Mouse (Mus musculus): Measurements from ENCODE around the gene Samd13.

Samd13 gene

DNA sequence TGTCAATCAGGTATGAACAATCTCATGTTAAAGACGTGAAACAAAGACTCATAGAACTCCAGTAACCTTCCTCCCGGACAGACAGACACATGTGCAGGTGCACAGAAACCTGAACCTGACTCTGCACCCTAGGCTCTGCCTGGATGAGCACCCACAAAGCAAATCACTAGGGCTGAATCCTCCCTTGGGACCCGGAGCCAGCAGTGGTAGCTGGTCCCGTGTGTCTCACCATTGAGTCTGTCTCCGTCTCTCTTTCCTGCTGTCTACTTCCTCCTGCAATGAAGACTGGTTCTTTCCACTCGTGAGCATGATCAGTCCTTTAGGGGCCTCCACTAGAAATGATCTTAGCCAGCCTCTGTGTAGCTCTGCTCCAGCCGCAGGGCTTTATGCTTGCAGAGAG lies 23.5 kb downstream of the Samd13 start:
- DNase-seq (ENCODE audit: low spot score), result no peak

DNA sequence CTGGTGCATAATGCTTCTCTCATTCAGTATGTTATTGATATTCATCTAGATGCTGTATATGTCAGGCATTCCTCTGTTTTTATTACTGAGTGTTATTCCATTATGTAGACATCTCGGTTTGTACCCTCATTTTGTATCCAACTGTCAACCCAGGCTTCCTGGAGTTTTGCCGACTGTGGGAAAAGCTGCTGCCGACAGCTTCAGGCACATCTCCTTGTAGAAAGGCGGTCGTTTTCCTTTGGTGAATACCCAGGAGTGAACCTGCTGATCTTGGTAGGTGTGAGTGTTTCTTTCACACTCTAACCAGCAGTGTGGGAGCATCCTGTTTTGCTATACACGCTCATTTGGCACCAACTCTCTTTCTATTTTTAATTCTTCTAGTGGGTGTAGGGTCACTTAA lies 24.4 kb downstream of the Samd13 start:
- no peak for DNase-seq (ENCODE audit: low spot score)

DNA sequence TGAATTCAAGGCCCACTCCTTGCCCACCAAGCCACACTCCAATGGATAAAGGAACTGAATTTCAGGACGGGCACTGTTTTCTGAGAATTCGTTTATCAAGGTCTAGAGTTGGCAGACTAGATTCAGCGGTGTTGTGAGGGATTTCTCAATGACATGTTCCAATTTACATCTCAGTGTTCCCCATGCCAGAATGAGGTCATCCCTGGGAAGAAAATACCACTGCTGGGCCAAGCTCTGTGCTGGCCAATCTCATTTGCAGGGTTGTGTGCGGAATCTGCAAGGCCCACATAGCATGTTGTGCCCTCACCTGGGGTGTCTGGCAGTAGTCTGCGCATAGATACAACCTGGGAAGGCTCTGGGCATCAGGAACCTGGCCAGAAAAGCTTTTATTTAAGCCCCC lies 26.1 kb downstream of the Samd13 start:
- DNase-seq (ENCODE audit: low spot score), result no peak

DNA sequence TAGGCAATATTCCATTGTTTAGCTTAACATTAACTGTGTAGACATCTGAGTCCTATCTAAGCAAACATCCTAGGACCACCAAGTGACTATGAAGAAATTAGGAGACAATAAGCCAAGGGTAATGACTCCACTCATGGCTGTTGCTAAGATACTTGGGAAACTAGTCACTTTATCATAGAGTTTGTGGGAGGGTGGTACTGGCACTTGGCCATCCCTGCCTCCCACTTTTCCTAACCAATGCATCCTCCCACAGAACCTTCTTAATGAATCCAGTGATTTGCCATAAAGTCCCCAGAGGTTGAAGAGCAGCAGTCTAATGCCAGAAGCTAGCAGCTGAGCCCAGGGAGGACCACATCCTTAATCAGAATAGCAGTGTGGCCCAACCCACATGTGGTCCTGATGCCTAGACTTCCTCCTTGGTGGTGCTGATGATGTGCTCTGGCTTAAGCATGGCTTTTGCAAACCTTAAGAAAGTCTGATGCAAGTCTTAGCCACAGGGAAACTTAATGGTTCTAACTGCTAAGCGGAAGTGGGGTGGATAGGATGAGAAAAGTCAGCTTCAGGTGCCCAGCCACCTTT lies 27.2 kb downstream of the Samd13 start:
- DNase-seq (ENCODE audit: low spot score), result no peak

DNA sequence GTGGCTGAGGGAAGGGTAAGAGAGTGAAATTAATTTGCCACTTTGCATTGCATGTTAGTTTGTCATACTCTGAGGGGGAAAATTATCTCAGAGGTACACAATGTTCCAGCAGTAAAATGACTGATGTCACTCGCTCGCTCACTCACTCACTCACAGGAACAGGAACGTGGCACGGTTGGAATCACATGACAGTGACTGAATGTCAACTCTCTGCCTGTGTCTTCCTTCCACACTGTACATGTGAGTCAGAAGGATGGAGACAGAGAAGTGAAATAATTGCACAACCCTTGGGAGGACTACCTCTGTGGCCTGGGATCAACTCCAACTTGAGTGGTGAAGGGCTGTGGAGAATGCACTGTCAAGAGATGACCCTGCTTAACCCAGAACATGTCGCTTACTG lies 28.0 kb downstream of the Samd13 start:
- no peak for DNase-seq (ENCODE audit: low spot score)

DNA sequence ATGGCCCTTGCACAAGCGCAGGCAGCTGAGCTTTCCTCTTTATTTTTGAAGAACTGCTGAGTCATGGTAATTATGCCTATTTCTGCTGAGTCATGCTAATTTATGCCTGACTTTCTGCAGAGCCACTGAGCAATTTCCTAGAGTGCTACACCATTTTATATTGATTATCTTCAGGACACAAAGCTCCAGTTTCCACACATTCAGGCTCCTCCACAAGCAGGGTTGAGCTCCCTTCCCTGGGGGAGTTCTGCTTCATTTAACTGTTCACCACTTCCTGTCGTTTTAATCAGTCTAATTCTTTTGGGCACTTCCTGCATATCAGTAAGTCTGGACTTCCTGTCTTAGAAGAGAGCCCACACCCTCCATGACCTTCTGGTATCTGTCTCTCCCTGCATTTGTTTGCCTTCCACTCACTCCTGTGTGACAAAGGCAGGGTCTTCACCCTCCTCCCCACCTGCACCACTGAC lies 30.2 kb downstream of the Samd13 start:
- DNase-seq (ENCODE audit: low spot score), result no peak

DNA sequence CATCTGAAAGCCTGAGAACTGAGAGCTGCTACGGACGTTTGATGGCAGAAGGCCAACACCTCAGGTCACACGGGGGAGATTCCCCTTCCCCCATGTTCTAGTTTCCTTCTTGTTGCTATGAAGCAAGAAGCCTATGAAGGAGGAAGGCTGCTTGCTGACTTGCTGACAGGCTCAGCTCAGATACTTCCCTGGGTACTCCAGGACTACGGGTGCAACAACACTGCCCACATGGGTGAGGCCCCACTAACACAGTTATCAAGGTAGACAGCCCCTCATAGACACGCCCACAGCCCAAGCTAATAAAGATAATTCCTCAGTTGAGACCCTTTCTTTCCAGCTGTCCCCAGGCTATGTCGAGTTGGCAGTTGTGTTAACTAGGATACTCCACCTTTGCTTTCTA lies 31.7 kb downstream of the Samd13 start:
- DNase-seq (ENCODE audit: low spot score), result no peak

DNA sequence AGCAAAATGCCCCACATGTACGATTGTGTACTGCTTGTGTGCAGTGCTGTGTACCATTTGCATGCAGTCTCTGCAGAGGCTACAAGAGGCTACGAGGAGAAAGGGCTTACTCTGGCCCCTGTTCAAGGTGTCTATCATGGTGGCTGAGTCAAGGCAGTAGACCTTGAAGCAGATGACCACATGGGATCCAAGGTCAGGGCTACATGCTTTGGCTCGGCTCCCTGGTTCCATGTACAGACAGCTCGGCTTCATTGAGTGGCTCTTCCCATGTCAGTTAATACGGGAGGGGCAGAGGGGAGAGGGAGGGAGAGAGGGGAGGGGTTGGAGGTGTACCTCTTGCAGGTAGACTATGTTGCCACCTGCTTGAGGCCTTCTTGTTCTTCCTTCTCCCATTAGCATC lies 33.0 kb downstream of the Samd13 start:
- DNase-seq (ENCODE audit: low spot score), result no peak

DNA sequence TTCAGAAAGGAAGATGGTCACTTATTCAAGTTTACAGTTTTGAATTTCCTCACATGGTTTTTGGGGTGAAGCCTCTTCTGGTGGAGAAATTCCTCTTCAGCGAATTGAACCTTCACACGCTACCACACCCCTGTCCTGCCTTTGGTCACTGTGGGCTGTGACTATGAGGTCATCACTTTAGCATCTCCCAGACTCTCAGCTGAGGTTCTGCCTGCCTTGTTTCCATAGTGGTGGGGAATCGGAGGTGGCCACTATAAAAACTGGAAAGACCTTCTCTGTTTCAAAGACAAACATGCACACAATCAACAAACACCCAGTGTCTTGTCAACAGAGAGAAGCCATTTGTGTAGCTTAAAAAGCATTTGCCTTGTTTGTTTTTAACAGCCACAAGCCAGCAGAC lies 34.2 kb downstream of the Samd13 start, which contains the start of gene 4930503B20Rik:
TSS of gene 4930503B20Rik (minus strand) at position 101 of the 400 bp plus-strand sequence.
- no peak for DNase-seq (ENCODE audit: low spot score)

DNA sequence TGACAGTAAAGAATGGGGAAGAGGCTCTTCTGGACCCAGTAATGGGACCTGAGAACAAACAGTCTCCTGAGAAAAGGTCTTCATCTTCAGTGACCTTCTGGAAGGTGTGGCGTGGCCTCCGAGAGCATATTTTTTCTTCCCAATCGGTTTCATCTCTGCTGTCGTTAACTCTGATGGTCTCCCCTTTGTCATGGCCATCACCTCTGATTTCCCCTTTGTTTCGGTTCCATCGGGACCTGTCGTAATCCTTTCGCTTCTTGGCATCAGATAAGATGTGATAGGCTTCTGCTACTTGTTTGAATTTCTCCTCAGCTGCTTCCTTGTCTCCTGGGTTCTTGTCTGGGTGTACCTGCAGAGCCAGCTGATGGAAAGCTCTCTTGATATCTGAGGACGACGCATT lies 34.7 kb downstream of the Samd13 start:
- no peak for DNase-seq (ENCODE audit: low spot score)

DNA sequence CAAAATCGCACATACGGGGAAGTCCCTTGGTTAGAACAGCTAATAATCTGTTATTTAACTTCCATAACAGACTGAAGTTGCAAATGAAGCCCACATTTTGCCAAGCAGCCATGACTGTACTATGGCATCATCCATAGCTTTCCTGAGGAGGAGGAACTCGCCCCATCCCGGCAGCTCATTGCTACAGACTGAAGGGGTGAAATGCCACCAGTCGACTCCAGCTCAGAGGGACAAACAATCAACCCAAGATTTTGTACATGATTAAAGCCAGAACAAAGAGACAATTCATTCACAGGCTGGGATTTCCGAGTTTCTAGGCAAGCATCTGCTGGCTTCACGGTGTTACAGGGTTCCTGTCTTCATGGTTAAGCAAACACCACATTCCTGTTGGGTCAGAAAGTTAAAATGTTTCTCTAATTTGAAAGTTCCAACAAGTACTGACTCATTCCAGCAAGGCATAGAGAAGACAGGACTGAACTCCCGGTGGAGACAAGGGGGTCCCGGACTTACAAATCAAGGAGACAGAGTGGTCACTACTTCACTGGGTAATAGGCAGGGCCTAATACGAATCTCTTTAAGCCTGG lies 36.0 kb downstream of the Samd13 start:
- DNase-seq (ENCODE audit: low spot score), result no peak

DNA sequence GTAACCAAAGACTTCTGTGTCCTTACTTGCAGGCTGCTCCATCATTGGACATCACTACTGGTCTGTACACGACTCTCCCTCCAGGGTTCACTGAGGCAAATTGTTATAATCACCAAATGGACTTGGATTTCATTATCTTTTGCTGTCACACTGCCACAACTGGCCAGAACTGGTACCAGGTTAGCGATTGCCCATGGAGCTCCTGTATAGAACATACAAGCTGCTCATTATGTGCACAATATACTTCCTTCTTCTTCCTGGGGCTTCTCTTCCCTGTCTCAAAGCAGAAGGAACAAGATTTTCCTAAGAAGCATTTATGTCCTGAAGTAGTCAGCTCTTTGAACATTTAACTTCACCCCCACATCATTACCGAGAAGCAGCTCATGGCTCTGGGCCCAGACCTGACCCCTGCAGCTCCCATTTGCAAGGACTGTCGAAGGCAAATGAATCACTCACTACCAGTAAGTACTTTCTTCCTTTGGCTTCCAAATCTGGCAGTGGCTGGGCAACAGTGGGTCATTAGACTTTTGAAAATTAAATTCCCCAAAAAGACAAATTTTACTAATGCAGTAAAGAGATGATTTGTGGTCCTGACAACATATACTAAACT lies 43.5 kb downstream of the Samd13 start:
- DNase-seq (ENCODE audit: low spot score), result no peak

DNA sequence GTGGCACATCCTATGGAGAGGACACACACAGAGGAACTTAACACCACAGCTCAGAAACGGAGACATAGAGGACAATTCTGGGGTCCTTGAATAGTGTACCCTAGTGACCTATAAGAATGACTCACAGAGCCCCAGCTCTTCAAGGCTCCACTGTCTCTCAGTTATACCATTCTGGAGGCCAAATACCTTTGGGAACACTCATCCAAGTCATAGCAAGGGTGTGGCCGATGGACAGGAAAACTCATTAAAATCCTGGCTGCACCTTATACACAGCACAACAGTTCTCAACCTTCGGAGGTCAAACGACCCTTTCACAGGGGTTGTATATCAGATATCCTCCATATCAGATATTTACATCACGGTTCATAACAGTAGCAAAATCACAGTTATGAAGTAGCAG lies 52.9 kb downstream of the Samd13 start:
- DNase-seq (ENCODE audit: low spot score), result no peak

DNA sequence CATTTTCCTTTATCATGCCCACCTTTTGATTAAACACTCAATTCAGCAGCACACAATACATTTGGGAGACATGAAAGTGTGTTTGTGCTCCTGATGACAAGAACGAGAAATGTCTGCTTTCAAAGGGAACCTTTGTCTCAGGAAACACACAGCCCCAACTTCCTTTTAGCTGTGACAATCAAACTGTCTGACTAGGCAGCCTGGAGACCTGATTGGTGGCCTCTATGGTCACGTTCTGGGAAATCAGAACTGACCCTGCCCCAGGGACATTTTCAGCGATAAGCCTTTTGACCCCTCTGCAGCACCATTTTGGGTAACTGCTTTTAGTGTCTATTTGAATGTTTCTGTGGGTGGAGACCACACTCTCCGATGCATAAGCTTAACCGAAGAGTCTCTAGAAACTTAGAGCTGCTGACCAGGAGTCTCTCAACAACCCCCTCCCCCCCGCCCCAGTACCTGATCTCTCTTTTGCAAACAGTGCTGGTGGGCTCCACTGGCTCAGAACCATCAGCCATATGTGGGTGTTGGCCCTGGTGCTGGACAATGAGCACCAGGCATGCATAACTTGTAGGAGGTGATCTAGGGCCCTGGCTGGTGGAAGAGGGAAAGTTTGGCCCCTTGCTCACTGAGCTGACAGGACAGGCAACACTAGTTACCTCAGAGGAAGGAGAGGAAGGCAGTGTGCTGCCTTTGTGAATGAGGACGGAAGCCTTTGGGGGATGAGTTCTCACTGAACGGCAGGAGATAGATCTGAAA lies 57.0 kb downstream of the Samd13 start:
- no peak for DNase-seq (ENCODE audit: low spot score)

DNA sequence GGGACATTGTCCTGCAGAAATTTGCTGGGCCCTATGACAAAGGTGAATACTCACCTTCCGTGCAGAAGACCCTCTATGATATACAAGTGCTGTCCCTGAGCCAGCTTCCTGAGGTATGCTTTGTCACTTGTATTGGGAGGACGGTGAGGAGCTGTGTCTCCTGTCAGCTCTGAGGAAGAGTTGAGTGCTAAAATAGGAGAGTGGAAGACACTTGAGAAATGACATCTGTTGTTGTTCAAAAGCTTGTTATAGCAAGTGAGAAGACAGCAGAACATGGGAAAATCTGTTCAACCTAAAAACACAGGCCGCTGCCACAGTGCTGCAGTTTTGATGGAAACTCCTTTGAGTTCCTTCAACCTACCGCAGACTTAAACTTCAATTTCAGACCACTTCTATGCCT lies 59.6 kb downstream of the Samd13 start:
- DNase-seq (ENCODE audit: low spot score), result no peak

DNA sequence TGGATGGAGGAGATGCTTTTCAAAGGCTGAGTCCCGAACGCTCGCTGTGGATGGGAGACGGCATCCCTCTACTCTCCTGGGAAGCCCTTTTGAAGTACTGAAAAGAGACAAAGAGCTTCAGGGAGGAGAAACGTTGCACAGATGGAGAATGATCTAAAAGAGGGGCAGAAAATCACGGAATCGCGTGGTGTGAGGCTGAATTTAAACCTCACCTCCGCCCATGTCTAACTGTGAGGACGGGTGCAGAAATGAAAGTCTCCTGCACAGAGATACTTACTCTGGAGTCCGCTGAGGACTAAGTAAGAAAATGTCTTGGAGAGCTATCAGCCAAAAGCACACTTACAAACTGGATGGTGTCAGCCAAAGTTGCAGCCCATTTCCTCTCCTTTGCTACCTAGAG lies 63.4 kb downstream of the Samd13 start:
- DNase-seq (ENCODE audit: low spot score), result no peak

DNA sequence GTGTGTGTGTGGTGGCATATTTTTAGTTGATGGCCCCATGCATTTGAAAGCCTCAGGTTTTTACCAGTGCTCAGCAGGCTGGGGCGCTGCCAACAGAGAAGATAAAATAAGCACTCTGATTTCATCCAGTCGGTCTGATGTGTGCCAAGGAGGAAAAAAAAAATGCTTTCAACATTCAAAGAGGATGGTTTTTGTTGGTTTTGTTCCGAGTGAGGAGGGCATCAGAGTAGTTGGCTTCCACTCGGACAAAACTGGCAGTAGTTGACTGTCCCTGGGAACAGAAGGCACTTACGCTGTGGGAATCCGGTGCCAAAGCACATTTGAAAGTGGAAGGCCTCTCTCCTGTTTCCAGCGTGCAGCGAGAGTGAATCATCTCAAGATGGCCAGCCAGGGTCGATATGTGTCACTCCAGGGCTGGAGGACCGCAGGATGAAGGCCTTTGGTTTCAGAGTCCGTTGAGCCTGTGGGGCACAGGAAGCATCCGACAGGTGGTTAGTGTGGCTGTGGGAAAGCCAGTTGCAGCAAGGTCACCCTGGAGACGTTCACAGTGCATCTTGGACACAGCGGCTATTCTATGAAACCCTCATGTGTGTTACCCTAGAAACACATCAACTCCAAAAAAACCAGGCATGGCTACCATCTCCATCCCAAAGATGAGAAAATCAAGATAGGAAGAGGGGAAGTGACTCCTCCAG lies 64.7 kb downstream of the Samd13 start:
- DNase-seq (ENCODE audit: low spot score), result no peak

DNA sequence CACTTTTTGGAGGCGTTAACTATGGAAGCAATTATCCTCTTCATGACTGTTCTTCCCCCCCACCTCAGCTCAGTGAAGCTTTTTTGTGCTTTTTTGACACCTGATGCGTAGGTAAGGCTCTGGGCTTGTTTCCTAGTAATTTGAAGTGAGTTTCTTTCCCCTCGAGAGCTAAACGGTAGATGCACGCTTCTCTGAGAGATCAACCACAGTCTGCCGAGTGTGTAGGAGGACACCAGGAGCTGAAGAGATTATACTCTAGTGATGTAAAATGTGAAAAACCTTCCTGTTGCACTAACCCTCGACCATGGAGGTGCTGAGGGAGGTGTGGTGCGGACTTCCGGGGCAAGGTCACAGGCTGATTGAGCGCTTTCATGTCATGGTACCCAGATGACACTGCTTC lies 65.3 kb downstream of the Samd13 start:
- DNase-seq (ENCODE audit: low spot score), result no peak

DNA sequence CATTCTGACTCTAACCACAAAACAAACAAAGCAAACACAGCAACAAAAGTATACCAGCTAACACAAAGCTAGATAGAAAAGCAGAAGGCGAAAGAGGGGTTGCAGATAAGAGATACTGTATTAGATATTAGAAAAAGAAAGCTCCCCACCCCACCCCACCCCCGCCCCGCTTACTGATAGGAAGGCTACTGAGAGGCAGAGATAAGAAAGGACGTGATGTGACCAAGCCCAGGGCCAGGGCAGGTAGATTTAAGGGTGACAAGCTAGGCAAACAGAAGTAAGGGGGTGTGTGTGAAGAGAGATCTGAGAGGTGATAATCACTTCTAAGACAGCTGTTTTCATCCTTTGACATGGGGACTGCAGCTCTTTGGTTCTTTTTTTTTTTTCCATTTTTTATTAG lies 67.0 kb downstream of the Samd13 start:
- DNase-seq (ENCODE audit: low spot score), result no peak

DNA sequence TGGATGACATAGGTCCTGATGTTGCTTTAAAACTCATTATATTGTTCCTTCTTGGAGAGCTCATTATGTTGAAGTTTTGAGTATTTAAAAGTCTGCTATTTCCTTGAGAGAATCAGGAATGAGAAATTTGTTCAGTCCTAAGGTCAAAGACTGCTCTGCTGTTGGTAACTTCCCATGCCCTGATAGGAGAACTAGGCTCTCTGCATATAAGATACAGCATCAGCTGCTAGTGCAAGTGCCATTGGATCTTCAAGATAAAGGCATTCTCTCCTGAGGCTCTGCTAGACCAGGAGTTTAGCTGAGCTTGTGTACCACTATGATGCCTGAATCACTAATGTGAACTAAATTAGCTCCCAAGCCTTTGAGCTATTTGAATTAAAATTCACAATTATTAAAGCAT lies 67.4 kb downstream of the Samd13 start:
- DNase-seq (ENCODE audit: low spot score), result no peak

DNA sequence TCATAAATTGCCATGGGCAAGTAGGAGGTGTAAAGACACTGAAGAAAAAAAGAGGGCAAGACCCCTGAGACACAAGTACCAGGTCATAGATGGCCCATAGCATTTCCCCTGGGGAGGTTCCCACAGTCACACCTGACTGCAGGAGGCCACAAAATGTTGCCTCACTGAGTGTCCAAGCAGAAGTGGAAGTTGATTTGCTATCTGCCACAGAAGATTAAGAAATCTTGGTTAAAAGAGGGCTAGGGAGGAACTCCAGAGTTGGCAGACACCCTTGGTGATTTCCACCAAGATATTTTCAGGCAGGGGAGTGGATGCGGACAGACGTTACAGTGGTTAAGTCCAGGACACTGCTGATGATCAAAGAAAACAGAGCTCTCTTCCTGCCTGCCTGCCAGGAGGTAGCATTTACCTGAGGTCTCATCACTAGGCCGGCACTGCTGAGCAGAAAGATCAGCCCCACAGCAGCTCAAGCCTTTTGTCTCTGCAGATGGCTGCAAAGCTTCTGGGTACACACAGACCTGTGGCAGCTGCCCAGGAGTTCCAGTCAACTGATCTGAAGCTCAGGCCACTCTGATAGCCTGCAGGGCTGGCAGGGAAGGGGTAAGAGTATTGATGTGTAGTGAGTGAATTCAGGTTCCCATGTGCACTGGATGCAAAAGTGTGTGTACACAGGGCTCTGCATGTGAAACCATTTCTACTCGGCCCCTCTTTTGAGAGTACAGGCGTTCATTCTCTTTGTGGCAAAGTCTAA lies 68.7 kb downstream of the Samd13 start:
- DNase-seq (ENCODE audit: low spot score), result no peak

DNA sequence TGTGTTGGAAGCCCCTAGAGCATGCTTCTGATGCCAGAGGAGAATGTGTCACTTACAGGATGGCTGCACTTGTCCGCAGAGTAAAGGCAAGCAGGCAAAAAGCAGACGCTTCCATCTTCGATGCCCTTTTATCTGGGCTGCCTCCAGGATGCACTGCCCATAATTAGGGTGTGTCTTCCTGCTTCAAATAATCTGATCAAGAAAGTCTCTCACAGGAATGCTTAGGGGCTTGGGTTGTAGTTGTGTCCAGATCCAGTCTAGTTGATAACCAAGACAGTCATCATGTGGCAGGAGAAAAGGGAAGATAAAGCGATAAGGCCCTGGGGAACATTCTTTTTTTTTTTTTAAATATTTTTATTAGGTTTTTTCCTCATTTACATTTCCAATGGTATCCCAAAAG lies 69.9 kb downstream of the Samd13 start, which contains the start of gene Dnase2b:
TSS of gene Dnase2b (minus strand) at position 101 of the 400 bp plus-strand sequence.
- no peak for DNase-seq (ENCODE audit: low spot score)

Data from ovary, adult 18-20 months (tissue).